Mouse (Mus musculus): ENCODE measurements at regions not wholly inside any gene's neighbourhood (a gene's known extent, or its start where the extent isn't known, plus 50 kb on each side); places are given as distances from the start of the nearest gene placed in this dataset.

- no peak for DNase-seq
- intact Hi-C loops (cut with DNase I), result no loop called here
Measured at GRCm38 (mm10) chr13:25751409-25751777, 481.1 kb upstream of the Nrsn1 start.

- intact Hi-C loops (cut with DNase I), result no loop called here
Measured at GRCm38 (mm10) chr13:25750460-25751408, 480.4 kb upstream of the Nrsn1 start.

GRCm38 (mm10) chr13:25738601-25739000 is 468.3 kb upstream of the Nrsn1 start:
- intact Hi-C loops (cut with DNase I), result no loop called here
- peak; percentile 41 for DNase-seq

More at GRCm38 (mm10) chr13:25750460-25751408, 480.4 kb upstream of the Nrsn1 start:
- peak; percentile 44 for DNase-seq

- no peak for DNase-seq
- intact Hi-C loops (cut with DNase I), result loop anchor here (10.0 kb wide), 1 partner anchor 175 kb away; no protein-coding TSS in a partner anchor
Measured at GRCm38 (mm10) chr13:25729327-25729892, 459.1 kb upstream of the Nrsn1 start.

GRCm38 (mm10) chr13:25727504-25728095 is 457.3 kb upstream of the Nrsn1 start:
- intact Hi-C loops (cut with DNase I), result loop anchor here (10.0 kb wide), 1 partner anchor 177 kb away; no protein-coding TSS in a partner anchor
- DNase-seq, result peak; percentile 39

GRCm38 (mm10) chr13:25722595-25723525 is 452.6 kb upstream of the Nrsn1 start:
- intact Hi-C loops (cut with DNase I), result loop anchor here (10.0 kb wide), 1 partner anchor 182 kb away; no protein-coding TSS in a partner anchor
- DNase-seq, result no peak

GRCm38 (mm10) chr13:25700965-25701364 is 430.7 kb upstream of the Nrsn1 start:
- intact Hi-C loops (cut with DNase I), result no loop called here
- no peak for DNase-seq

- intact Hi-C loops (cut with DNase I), result no loop called here
- DNase-seq, result no peak
Measured at GRCm38 (mm10) chr13:25695956-25696355, 425.7 kb upstream of the Nrsn1 start.

- peak; percentile 14 for DNase-seq
- intact Hi-C loops (cut with DNase I), result no loop called here
Measured at GRCm38 (mm10) chr13:25695017-25695604, 424.8 kb upstream of the Nrsn1 start.

GRCm38 (mm10) chr13:25678221-25678735 is 408.0 kb upstream of the Nrsn1 start:
- DNase-seq, result no peak
- intact Hi-C loops (cut with DNase I), result no loop called here

GRCm38 (mm10) chr13:25675208-25675607 is 404.9 kb upstream of the Nrsn1 start:
- DNase-seq, result no peak
- intact Hi-C loops (cut with DNase I), result no loop called here

GRCm38 (mm10) chr13:25666022-25666421 is 395.7 kb upstream of the Nrsn1 start:
- intact Hi-C loops (cut with DNase I), result no loop called here
- no peak for DNase-seq

GRCm38 (mm10) chr13:25664963-25665606 is 394.8 kb upstream of the Nrsn1 start:
- DNase-seq, result no peak
- intact Hi-C loops (cut with DNase I), result no loop called here

- no peak for DNase-seq
- intact Hi-C loops (cut with DNase I), result no loop called here
Measured at GRCm38 (mm10) chr13:25648430-25648786, 378.1 kb upstream of the Nrsn1 start.

- no peak for DNase-seq
- intact Hi-C loops (cut with DNase I), result no loop called here
Measured at GRCm38 (mm10) chr13:25647711-25648429, 377.6 kb upstream of the Nrsn1 start.

- no peak for DNase-seq
Measured at GRCm38 (mm10) chr13:25639522-25640291, 369.4 kb upstream of the Nrsn1 start.

GRCm38 (mm10) chr13:25629466-25629865 is 359.2 kb upstream of the Nrsn1 start:
- intact Hi-C loops (cut with DNase I), result no loop called here
- DNase-seq, result peak; percentile 40

More at GRCm38 (mm10) chr13:25639522-25640291, 369.4 kb upstream of the Nrsn1 start:
- intact Hi-C loops (cut with DNase I), result no loop called here

GRCm38 (mm10) chr13:25617578-25617977 is 347.3 kb upstream of the Nrsn1 start:
- intact Hi-C loops (cut with DNase I), result no loop called here
- no peak for DNase-seq

All from left cerebral cortex, postnatal 4 days (tissue).